Mouse (Mus musculus) spleen, adult 12 weeks (tissue): ENCODE data around the gene Plekha7.

Experiments
- DNase-seq: peaks from one replicate; pipeline ENCODE4 v3.0.0; 2022; ENCODE audit warnings: low spot score

Gene Plekha7

DNA sequence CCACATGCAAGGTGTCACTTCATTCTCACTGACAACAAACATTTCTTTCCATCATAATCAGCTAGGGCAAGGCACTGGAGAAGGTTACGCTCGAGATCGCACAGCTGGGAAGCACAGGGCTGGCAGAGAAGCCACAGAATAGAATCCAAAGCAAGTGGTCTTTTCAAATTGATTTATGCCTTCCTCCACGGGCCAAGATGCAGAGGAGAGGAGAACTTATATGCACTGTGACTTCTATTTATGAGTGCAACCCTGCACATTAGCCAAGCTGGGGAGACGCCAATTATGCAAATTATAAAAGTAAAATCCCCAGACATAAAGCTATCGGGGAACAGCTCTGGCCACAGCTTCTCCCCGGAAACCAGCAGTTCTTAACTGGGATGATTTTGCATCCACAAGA lies 86.3 kb downstream of the Plekha7 start:
- DNase-seq: no peak

DNA sequence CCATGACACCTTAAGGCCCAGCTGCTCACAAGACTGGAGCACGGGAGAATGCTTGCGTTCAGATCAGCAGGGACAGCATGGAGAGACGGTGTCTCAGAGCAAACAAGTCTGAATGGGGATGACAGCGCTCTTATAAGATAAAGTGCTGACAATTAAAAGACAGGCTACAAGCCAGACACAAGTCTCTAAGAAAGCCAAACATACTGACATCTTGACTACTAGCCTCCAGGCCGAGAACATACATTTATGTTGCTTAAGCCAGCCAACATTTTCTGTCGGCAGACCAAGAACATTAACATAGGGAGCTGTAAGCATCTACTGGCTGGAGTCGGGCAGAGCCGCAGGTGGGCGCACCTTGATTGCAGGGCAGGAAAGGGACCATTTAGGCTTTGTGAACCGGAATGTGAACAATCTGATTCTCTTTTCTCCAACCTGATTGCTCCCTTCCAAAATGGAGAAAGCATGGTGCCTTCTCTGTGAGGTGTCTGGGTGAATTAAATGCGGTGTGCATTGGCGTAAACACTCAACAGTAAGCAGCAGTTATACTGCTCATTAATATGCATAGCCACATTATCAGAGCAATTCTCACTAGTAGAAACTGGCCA lies 88.0 kb downstream of the Plekha7 start:
- DNase-seq: no peak

DNA sequence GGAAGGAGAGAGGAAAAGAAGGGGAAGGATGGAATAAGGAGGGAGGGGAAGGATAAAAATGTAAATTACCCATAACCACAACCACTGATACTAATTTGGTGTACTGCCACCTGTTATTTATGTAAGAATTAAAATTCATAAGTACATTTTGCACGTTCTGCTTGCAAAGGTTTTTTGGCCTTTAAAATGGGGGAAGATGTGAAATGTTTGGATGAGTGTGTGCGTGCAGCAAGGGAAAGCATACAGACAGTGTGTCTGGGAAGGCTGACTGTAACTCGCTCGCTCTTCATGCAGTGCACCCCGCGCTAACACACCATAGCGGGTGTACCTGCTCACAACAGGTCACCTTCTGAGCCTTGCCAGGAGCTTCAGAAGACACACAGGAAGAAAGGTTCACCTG lies 90.4 kb downstream of the Plekha7 start:
- DNase-seq: no peak

DNA sequence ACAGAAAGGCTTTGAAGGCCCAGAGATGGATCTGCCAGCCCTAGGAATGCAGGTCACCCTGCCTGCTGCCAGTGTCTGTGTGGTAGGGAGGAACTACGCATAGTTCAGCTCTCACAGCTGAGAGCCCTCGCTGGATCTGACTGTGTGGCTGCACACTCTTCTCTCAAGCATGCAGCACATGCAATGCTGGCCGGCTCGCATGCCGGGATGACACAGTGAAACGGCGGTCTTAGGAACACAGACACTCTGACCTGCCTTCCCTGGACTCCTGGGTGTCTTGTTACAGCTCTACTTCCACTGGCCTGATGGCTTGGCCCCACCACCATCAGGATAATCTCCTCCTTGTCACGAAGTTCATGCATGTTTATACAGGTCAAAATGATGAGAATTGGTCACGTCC lies 96.3 kb downstream of the Plekha7 start:
- no peak for DNase-seq

DNA sequence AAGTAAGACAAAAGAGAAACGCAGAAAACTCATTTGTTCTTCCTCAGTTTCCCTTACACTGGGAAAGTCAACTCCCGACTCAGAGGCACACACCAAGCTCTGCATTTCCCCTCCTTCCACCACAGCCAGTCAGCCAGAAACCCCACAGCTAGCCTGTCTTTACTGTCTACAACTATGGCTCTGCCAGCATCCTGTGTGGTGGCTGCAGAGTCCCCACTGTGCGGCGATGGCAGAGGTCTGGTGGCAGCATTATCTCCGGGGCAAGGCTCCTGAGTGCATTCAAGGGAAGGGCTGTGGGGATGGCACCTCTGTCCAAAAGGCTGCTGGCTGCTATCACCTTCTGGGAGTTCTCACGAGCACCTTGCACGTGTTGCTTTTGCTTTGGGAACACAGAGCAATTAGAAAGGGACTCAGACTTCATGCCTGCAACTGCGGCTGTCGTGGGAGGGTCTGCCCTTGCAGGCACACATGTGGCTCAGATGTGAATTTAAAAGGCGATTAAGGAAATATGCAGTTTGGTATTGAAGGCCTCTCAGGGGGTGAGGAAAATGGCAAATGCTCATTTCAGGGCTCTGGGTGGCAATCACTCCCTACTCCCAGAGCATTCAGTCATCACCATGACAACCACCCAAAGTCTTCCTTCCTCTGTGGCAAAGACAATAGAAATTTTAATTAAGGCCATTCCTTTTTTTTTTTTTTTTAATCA lies 98.1 kb downstream of the Plekha7 start:
- no peak for DNase-seq

DNA sequence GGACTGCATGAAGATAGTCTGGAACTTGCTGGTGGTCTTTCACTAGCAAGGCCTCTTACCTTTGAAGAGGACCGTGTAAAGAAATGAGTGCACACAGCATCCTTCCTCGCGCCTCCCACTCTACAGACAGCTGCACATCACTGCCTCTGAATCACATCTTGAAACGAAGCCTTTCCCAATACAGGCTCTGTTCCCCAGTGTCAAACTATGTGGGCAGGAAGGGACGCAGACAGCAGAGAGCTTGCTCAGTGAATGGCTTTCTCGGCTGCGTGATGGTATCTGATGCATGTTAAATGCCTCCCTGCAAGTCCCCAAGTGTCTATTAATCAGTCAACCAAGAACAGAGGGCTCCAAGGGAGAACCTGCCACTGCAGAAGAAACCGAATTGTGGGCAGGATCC lies 99.3 kb downstream of the Plekha7 start:
- DNase-seq: no peak

DNA sequence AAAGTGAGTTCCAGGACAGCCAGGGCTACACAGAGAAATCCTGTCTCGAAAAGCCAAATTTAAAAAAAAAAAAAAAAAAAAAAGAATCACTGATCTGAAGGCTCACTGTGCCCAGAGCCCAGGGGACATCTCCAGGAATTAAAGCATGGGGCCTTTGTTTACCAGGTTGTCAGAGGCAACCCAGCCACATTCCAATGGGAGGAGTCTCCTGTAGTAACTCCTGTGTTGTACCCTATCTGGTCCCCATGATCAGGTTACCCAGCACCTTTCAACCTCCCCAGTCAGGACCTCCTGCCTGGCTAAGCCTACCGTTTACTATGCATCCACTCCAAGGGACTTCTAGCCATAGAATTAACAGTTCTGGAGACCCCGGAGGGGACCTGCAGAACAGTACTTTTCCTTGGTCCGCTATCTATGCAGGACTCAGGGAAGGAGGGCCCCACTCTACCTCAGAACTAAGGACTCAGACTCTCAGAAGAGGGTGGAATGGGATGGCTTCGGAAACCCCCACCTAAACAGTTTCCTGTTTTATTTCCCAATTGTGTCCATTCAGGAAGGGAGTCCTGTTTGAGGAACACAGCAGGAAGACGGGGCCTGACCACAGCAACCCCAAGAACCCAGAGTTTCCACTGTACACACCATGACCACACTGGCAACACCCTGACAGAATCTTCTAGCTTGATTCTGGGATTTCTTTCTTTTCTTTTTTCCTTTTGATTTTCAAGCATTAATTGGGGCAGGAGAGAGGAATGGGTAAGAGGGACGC lies 101.2 kb downstream of the Plekha7 start:
- no peak for DNase-seq

DNA sequence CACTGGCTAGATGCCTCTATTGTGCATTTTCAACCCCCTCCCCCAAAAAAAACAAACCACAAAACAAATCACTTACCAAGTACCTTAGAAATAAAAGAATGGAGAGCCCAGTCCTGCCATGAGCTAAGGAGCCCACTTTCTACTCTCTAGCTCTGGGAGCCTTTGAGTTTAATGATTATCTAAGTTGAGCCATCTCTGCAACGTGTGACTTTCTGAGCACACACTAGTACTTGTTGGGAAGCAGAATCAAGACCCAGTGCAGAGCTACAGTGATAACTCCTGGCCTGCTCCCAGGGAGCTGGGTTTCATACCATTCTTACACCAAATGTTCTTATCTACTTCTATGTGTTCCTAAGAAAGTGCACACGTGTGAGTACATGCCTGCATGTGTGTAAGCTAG lies 102.7 kb downstream of the Plekha7 start:
- no peak for DNase-seq

DNA sequence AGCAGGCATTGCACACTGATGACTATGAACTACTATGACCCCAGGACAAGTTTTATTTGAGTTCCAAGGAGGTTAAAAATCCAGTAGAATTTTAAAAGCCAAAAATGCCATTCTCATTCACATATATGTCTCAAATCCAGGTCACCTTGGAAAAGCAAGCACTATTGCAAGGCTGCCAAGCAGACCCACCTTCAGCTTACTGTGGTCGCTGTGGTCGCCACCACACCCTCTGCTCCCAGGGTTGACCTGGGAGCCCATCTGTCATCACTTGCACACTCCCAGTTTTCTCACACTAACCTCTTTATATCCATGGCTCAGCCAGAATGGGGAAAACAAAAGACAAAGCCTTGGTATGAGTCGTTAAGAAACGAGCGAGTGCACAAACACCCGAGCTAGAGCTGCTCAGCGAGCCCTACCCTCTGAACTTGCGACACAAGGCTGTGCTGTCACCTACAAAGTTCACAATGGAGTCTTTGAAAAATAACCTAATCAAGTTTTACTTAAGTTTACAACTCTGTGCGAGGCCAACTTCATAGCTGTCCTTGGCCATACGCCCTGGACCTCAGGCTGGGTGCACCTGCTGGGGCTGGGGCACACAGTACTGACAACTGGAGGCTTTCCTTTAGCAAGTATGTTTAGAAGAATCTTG lies 106.0 kb downstream of the Plekha7 start:
- no peak for DNase-seq

DNA sequence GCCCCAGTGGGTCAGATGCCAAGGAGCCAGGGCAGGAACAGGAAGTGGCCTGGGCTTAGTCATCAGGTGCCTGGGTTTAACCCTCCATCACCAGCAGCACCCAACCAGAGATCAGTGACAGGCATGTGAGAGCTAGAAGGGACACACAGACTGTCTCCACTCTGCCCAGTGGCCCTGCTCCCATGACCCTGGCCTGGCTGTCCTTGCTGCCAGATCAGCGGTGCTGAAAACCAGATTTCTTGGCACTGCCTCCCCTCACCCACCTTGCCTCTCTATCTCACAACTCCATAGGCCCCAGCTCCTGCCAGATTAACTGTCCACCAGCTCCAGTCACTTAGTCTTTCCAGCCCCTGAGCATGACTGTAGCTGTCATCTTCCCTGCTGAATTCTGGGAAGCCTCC lies 107.2 kb downstream of the Plekha7 start:
- DNase-seq: no peak

DNA sequence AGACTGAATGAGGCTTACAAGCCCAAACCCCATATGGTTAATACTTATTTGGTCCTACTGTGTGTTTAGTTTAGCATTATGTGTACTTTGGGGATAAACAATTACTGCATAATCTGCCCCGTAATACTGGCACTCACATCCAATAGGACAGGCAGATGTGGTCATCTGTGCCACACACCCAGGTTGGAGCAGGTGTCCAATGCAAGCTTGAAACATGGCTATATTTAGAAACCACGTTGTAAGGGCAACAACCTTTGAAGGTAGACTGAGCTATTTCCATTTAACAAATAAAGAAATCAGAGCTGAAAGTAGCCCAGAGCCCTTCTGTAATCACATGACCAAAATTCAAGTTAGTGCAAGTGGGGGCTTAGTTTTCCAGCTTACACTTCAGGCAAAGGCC lies 107.6 kb downstream of the Plekha7 start:
- no peak for DNase-seq

DNA sequence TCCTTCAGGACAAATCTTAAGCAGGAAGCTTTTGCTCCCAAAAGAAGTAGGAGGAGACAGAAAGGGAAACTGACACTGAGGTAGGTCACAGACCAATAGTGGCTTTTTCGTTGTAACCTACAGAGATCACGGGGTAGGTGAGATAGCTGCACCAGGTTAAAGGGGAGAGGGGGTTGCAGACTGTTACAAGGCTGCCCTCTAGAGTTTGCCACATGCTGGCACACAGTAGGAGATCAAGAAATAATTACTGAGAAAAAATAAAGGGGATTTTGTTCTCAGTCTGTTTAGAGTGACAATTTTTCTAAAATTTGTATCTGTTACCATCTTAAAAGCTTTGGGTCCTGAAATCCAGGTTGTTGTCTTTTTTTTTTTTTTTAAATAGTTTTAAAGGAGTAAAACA lies 109.3 kb downstream of the Plekha7 start:
- no peak for DNase-seq

DNA sequence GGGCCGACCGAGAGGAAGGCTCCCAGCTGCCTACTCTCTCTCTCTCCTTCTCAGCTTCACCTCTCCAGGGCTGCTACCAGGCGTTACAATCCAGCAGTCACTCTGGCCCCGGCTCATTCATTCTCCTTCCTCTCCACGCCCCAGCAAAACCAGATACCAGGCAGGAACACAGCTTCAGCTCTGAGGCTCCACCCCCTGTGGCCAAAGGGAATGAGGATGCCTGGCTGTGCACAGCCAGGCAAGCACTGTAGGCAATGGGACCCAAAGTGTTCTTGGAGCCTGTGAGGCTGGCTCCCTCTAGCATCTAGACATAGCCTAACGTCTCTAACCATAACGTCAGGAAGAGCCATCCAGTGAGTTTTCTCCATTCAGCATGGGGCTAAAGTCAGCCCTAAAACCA lies 109.8 kb downstream of the Plekha7 start:
- no peak for DNase-seq

DNA sequence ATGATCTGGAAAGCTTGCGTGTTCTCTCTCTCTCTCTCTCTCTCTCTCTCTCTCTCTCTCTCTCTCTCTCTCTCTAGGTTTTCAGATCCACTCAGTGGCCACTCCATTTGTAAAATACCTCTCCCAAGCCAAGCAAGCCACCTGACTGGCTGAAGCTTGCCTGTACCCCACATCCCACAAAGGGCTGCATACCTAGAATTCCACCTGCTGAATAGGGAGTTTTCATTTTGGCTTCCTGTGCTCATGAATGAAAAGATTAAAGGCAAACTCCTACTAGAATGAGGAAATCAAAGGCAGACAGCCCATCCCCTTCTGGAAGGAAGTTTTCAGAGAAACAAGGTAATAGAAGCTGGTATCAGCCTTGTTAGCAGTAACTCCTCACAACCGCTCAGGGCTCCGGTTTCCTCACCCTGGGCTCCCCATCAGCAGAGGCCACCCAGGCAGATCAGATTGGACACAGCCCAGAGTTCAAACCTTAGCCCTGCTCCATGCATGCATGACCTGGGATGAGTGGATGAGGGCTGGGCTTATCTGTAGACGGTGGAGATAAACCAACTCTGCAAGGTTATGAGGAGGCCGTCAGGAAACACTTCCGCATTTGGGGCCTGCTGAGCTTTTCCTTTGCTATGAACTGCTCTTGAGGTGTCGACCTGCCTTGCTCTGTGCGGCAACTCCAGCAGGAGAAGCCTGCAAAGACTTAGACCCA lies 111.0 kb downstream of the Plekha7 start:
- DNase-seq: no peak

DNA sequence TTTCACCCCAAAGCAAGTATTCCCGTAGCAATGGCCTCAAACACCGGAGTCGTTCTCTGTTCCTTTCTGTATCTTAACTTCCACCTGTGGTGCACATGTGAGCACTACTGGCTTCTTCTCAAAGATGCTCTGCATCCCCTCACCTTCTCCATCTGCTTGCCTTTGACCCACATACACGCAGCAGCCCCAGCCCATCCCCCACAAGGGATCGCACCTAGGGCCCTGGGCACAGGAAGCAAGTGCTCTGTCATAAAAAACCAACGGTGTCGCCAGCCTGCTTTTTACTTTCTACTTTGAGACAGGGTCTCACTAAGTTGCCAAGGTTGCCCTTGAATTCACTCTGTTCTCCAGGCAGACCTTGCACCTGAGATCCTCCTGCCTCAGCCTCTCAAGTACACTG lies 113.2 kb downstream of the Plekha7 start:
- DNase-seq: no peak

DNA sequence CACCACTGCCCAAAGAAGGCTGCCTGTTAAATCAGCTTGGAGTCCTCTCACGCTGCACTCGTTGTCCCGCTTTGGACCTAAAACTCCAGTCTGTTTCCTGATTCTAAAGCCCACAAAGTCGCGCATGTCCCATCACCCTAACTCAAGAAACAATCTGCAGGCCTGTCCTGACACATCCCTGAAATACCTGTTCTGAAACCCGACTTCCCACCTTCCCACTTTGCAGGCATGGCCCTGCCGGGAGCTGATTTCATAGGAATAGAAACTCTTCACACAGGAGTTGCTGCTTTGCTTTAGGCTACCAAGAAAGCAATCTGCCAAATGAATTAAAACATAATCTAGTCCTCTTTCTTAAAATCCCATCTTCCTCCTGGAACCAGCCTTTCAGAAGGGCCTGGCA lies 115.2 kb downstream of the Plekha7 start:
- DNase-seq: no peak

DNA sequence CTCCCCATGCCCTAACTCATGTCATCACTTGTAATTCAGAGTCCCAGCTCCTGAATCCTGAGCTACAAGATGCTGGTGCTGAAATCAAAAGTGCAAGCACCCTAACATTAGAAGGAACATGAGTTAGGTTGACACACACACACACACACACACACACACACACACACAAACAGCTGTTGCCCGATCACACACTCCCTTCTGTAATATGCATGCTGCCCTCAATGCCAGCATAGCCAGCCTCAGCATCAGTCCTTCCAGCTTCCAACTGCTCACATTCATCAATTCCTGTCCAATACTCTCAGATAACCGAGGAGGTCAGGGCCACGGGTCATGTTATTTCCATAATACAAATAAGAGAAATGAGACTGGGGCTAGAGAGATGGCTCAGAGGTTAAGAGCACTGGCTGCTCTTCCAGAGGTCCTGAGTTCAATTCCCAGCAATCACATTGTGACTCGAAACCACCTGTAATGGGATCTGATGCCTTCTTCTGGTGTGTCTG lies 116.0 kb downstream of the Plekha7 start:
- no peak for DNase-seq

DNA sequence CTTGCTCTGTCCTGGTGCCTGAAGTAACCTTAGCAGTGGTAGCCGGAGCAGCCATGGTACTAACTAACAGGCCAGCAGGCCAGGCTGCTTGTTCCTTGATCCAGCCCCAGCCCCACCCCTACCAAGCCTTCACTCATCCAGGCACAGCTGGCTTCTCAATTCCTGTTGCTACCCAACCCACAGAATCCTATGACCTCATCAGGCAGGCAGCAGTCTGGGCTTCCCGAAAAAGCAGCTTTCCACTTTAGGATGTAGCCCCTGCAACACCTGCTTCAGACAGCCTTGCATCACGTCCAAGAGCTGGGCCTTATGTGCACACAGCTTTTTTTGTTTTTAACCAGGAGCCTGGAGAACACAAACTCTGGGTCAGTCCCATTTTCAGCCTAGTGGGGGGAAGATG lies 117.0 kb downstream of the Plekha7 start:
- DNase-seq: no peak

DNA sequence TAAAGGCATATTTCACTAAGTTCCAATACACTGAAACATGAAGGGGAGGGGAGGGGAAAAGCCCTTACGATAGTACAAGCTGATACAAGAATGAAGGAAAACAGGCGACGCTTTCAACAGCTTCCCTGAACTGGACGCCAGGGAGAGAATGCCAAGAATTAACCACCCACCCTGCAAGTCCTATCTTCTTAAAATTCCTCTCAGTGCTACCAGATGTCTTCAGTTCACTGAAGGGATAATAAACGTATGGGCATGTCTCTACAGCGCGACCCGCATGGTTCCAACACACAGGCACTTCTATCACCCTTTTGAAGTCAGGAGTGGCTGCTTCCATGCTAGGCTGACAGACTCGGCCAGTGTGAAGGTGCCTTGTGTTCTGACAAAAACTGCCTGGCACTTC lies 118.5 kb downstream of the Plekha7 start:
- no peak for DNase-seq

DNA sequence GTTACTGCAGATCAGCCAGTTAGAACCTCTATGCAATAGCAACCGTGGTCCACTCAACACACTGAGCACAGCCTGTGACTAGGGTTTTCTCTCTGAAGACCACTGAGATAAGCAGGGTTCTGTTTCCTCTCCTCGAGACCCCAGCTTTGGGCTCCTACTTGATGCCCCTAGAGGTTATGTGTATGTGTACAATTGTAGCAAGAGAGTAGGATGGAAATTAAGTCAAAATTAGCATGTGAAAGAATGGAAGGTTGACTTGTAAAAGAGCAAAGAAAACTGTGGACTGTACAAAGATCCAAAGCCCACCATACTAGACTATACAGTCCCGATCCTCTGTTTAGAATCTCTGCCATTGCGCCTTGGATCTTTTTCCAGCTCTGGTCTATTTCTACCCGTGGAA lies 119.8 kb downstream of the Plekha7 start:
- no peak for DNase-seq

DNA sequence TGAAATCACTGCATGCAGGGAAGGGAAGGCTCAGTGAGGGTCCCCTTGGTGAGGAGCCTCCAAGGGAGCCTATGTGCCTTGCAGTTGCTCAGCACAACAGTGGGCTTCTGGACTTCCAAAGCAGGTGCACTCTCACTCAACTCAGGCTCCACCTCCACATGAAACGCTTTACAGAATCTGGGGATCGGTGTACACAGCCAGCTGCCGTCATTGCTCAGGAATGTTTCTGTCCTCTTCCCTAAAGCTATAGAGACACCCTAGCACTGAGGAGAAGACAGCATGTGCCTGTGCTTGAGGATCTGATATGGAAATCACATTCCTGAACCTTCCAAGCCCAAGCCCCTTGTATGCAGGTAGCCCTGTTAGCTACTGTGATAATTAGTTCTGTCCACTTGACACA lies 120.7 kb downstream of the Plekha7 start:
- no peak for DNase-seq

DNA sequence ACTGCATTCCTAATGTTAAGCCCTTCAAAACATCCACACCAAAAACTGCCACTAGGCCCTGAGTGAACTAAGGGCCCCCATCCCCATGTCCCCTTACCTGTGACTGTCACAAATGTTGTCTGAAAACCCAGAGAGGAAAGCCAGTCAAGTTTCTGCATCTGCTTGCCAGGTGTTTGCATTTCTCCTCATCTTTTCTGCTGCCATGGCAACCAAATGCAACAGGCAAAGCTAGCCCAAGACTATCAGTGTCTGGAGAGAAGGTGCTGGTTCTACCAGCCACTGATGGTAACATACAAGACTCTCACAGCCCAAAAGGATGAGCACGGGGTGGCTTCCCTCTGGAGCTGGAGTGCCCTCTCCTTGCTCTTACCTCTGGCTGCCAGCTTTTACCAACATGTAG lies 121.3 kb downstream of the Plekha7 start:
- DNase-seq: no peak
